Mouse (Mus musculus) E14TG2a.4 (cell line): Measurements from ENCODE around the gene Rnf5.

Experiments
- CTCF ChIP-seq: conservative IDR thresholded peaks from 2 replicates; pipeline ENCODE4 v1.5.1; 2014; ENCODE audit warnings: low read length
- NANOG ChIP-seq: IDR thresholded peaks from 2 replicates; pipeline ENCODE4 v1.6.1; 2014; ENCODE audit warnings: borderline replicate concordance, low read length, mixed read lengths
- POU5F1 ChIP-seq: IDR thresholded peaks from 2 replicates; pipeline ENCODE4 v1.6.1; 2014; ENCODE audit warnings: low read length, borderline replicate concordance

- TF ChIP-seq CTCF (peak; percentile 54; the same call in 1 of the 2 replicates), POU5F1 (no peak), NANOG (no peak)
Observed at GRCm38 (mm10) chr17:34572361-34572760, 31.1 kb downstream of the Rnf5 start.
